Mouse (Mus musculus) adrenal gland, postnatal 14 days (tissue): ENCODE measurements around the gene Ppp1r1a. TPM values are rescaled to one million over a fixed set of nuclear protein-coding genes. Genes with fewer than 3 reads are reported as not detected.

Experiments
- DNase-seq: peaks from one replicate; pipeline ENCODE4 v3.0.0; 2021; ENCODE audit warnings: mixed read lengths
- long read RNA-seq, 2 experiments: library from polyadenylated mRNA; stranded (forward); transcript quantifications; one replicate each; pipeline ENCODE4 v2.0.0; 2021
- total RNA-seq: library from RNA; stranded (reverse); gene quantifications from 2 replicates; pipeline ENCODE4 v1.2.3, GENCODE M21; 2021

The Ppp1r1a gene
- 18.7 and 19.3 TPM in 2 replicates for total RNA-seq
- long read RNA-seq, experiment 1, transcript Ppp1r1a-201 (7 exons, 1,306 nt), result major isoform, 17 of 17 reads
- long read RNA-seq, experiment 1, partial matches to known transcripts, result 0 of 17 reads
- long read RNA-seq, experiment 1, other reads (novel, unspliced or antisense), result 0 of 17 reads
- long read RNA-seq, experiment 2, transcript Ppp1r1a-201 (7 exons, 1,306 nt), result major isoform, 31 of 36 reads
- long read RNA-seq, experiment 2, partial matches to known transcripts, result 4 of 36 reads
- long read RNA-seq, experiment 2, other reads (novel, unspliced or antisense), result 0 of 36 reads

DNA sequence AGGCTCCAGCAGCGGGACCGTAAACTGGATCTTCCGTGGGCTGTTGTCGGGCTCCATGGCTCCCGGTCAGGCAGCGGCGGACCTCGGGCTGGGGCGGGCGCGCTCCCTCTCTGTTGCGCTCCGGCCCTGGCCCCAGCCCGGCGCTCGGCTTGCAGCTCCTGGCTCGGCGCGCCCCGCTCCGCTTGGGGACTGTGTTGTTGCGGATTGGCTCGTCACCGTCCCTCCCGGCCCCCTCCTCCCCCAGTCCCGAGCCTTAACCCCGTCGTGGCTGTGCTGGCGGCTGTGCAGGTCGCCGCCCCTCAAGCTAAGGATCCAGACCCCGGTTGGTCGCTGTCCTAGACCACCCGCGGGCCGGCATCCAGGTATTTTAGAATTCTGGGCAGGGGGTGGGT, at the start of gene Ppp1r1a:
TSS of gene Ppp1r1a (minus strand) at position 182 of the 392 bp plus-strand sequence.
- DNase-seq, result peak; percentile 85

DNA sequence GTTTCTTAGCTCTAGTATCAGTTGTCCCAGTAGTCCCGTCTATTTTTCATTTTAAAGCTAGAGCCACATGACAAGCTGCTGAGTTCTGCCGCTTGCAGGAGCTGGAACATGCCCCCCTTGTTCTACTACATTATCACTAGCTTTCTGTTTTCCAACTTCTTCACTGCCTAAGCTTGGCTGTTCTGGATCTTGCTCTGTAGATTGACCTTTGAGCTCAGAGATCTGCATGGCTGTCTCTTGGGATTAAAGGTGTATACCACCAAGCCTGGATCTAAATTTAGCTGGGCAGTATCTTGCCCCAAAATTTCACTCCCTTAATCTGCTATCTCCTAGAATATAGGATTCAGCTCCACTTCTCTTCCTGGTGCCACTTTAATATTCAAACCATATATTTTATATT, 48.1 kb upstream of the Ppp1r1a start:
- no peak for DNase-seq

DNA sequence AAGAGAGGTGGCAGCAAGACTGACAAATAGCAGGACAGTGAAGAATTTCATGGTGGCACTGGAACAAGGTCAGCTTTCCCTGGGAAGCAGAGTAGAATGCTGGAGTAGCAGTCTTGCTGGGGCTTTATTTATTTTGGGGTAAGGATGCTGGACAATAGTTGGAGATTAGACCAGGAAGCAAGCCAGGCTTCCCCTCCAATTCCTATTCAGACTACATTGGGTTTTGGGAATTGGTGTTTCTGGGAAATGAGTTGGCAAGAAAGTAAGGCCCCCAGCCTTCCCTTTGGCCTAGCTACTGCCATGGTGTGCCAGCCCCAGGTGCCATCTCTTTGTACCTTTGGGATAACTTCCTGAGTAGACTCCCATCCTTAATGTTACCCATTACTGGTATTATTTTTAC, 27.2 kb upstream of the Ppp1r1a start, which contains the start of gene Glycam1:
TSS of gene Glycam1 (minus strand) at position 101 of the 400 bp plus-strand sequence.
- no peak for DNase-seq

DNA sequence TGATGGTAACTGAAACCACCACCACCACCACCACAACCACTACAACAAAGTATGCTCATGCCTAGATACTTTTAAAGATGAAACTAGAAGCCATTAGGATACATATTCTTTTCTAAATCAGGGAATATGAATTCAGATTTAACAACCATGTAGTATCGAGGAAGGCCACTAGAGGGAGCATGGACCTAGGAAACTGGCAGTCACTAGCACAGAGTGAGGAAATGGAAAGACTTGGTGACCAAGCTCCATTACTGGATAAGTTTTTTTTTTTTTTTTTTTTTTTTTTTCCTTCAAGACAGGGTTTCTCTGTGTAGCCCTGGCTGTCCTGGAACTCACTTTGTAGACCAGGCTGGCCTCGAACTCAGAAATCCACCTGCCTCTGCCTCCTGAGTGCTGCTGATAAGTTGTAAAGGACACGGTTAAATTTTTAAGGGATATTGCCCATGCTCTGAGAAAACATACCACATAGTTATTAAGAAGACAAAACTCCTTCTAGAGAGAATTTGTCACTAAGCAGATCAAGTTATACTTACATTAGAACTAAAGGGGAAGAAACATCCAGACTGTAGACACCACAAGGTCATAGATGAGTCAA, 14.4 kb upstream of the Ppp1r1a start:
- peak; percentile 58 for DNase-seq

DNA sequence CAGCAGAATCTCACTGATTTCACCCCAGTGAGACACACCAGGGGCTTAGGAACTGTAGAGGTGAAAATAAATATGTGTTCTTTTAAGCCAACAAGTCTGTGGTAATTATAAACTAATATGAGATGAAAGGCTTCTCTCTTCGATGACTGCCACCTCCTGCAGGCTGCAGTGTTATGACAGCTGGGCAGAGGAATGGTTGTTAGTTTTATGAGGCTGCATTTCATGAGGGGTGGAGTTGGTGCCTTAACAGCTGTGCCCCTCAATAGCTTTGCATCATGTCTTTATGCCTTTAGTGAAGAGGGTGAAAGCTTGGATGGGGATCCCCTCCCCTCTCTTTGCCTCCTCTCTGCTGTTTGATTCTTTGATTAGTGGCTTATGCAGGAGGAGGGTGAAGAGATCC, 13.2 kb upstream of the Ppp1r1a start:
- DNase-seq, result no peak

DNA sequence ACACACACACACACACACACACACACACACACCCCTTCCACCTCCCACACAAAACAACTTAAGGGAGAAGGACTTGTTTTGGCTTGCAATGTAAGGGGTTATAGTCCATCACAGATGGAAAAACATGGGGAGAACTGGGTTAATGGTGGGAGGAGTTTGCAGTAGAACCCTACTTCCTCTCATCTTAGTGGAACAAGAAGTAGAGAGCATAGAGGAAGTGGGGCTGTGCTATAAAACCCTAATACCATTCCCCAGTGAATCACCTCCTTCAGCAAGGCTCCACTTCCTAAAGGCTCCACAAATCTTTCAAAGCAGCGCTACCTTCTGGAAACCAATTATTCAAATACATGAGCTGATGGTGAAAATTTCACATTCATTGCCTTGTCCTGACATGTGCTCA, 11.7 kb upstream of the Ppp1r1a start:
- no peak for DNase-seq

DNA sequence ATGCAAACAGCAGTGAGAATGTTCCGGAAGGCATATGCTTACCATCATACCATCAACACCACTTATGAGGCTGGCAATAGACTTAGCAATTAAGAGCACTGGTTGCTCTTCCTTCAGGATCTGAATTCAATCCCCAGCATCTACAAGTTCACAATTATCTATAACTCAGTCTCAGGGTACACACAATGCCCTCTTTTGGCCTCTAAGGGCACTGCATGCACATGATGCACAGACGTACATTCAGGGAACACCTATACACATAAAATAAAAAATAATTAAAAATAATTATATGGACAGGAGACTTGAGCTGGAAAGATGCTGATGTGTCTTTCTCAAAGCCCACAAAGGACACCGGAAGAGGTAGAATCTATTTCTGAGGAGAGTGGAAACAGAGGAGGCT, 10.2 kb upstream of the Ppp1r1a start:
- DNase-seq, result no peak

DNA sequence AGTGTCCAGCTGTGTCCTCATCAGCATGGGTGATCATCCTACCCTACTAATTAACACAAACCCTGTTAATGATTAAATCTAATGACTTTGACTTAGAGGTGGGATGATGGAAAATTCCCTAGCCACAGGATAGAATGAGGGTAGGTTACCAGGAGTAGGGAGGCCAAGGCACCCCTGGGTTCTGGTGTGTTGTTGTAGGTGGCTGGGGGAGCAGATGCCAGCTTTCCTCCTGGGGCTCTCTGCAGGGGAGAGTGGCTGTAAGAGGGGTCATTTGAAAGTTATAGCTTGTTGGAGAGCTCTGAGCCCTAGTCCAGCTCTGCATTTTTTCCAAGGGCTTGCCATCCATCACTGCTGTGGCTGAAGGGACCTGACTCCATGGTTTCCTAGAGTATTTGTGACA, 4.7 kb upstream of the Ppp1r1a start:
- DNase-seq, result no peak

DNA sequence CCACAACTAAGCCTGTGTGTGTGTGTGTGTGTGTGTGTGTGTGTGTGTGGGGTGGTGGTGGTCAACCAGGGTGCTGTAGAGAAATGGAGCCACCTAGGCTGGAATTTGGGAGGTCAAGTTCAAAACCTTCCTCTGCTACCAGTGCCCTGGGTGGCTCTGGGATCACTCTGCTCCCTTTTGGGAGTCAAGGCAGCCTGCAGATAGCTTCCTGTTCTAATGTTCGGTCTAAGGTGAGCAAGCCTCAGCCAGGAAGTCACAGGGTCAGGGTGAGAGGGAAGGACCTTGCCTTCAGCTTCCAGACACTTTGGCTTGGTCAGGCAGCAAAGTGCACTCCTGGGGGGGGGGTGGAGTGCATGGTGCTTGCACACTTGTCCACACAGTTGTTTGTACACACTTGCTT, 2.8 kb upstream of the Ppp1r1a start:
- DNase-seq, result no peak

DNA sequence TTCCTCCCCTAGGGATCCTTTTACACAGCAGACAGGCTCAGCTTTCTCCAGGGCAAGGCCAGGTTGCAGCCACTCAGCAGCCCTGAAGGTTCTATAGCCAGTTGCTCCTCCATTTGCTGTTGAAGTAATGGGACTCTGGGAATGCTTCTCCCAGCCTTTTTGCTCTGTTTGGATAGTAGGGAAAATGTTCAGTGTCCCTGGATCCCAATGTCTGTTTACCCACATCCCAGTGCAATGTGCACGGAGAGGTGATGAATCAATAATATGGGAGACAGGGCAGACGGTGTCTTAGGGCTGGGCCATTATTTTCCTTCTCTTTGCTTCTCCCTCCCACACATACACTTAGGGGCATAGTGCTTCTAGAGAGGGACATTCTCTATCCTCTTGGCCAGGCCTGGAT, 1.5 kb upstream of the Ppp1r1a start:
- DNase-seq, result no peak

DNA sequence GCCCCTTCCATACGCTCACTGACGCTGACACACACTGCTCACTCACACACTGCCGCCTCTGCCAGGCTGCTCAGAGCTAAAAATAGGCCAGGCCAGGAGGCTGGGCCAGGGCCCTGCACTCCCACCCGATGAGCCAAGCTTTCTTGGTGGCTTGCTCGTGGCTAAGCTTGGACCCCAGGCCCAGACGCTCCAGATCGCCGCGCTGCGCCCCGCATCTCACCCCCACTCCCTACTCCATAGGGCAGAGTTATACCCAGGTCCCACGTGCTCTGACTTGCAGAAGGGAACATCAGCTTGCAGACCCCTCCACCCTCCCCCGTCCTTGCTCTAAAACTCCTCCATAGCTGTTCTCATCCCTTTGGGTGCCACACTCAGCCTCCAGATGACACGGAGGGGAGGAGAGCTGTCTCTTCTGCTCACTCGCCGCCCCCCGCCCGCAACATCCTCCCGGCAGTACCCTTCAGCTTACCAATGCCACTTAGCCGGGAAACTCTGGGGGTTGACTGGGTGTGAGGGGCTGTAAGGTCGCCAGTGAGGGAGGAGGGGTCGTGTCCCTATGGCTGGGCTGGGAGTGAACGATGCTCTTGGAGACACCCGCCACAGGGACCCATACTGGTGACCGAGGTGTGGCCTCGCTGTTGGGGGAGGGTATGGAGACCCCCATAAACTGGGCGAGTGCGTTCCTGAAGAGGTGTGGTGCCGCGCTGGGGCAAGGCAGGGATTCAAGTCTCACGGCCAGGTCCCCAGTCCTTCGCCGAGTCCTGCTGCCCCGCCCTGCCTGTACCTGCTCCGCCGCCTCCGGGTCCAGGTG, 587 bp downstream of the Ppp1r1a start:
- peak; percentile 32 for DNase-seq

DNA sequence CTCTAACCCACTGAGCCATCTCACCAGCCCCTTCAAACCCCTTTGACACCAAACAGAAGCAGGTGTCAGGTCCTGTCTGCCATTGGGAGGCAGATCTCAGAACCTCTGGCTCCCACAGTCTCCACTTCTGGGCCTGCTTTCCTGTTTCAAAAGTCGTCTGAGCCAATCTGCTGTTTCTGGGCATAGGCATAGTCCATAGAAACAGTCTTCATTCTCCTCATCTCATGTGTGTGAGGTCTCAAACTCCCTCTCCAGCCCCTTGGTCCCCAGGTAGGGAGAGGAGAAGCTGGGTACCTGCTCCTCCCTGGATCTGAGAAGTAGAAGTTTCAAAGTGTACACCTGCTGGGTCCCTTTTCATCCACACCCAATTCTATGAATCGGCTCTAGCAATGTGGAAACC, 1.3 kb downstream of the Ppp1r1a start:
- no peak for DNase-seq

DNA sequence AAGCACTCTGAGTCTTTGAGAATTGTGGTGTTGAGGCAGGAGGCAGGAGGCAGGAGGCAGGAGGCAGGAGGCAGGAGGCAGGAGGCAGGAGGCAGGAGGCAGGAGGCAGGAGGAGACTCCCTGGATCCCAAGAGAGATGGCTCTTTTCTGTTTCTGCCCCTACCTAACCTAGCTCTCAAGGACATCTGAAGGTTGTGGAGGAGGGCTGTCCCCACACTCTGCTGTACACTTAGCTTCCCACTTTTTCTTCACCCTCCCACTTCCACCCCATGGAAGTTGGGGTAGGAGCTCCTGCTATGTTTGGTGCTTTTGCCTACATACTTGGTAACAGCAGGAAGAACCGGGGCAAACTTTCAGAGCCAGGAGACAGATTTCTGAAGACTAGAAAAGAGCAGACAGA, 2.0 kb downstream of the Ppp1r1a start:
- DNase-seq, result no peak

DNA sequence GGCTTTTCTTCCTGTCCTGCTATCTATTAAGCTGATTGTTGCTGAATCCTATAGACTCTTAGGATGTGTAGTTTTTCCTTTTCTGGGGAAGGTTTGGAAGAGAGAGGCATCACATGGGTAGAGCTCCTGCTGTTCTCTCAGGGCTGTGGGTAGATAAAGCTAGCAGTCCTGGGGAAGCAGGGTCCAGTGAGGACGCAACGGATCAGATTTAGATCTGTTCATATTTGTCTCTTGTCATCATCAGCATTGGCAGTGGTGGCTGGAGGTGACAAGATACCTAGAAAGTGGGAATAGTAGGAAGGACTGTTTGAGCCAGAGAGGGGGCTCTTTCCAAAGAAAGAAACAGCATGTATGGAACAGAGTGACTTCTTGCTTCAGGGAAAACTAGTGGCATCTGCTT, 2.8 kb downstream of the Ppp1r1a start:
- DNase-seq, result no peak

DNA sequence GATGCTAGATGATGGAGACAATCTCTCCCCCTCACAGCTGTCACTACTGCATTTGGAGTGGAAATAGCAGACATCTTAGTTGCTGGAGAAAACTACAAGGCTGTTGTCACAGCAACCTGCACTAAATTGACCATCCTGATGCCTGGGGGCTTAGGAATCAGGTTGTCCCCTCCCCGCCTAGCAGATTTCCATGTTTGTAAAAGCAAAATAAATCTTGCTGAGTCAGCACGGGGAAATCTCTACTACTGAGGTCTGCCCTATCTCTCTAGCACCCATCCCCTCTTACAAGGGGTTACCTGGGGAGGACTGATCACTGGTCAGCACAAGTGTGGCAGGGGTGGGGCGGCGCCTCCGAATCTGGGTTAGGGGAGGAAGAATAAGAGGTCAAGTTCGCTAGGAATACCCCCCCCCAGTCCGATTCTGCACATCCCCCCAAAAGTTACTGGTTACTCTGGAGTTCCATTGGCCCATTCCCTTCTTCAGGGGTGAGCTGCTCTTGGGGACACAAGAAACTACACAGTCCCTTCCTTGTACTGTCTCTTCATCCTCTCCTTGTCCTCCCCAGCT, 3.7 kb downstream of the Ppp1r1a start:
- DNase-seq, result no peak

DNA sequence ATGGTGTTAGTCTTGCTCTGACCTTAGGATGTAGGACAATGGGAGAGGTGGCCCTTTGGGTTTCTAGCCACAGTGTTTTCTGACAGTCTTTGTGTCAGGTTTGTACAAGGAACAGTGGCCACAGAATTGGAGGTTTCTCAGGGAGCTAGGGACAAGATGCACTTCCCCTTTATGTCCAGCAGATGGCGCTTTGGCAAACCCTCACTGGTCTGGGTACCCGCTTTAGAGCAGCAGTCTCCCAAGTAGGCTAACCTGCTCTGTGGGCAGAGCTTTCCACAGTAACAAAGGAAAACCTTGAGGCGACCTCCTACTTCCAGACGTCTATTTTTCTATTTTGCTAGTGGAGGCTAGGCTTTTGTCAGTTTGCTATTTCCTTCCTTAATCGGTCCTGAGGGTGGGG, 7.4 kb downstream of the Ppp1r1a start:
- DNase-seq, result peak; percentile 66

DNA sequence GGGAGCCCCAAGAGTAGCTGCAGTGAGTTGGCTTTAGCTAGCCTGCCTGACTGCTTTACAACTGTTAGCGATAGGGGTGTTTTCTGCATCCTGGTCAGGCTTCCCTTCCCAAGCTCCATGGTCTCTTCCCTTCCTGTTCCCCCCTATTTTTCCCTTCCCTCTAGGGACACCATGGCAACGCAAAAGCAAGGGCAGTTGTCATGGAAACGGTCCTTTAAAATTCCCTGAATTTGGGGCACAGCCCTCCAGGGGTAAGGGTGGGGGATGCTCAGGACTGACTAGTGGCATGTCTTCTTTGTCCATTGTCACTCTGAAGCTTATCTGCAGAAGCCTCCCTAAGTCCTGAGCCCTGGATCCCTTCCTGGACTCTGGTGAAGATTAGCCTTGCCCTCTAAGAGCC, 14.6 kb downstream of the Ppp1r1a start:
- no peak for DNase-seq

DNA sequence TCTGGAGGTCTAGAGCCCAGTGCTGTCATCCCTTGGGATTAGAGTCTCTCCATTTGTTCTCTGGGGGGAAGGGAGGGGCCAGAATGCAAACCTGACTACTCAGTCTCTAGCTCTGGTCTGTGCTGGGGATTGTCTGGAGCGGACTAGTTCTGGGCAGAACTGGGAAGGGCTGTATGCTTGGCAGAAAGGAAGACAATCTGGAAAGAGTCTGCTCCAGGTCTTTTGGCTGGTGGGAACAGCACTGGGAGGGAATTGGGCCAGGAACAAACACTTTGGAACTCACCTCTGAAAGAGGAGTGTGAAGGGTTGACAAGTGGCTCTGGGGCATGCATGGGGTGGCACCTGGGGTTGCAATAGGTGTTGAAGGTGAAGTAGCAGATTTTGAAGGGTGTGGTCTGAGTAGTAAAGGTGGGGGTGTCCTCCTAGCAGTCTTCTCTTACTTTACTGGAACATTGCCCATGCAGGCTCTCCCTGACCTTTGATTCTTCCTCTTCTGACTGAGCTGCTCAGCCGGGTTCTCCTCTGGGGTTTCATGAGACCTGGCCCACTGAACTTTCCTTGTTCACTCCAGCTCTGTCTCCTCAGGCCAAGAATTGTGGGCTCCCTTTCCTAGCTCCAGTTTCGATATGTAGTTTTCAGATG, 15.2 kb downstream of the Ppp1r1a start:
- peak; percentile 13 for DNase-seq

DNA sequence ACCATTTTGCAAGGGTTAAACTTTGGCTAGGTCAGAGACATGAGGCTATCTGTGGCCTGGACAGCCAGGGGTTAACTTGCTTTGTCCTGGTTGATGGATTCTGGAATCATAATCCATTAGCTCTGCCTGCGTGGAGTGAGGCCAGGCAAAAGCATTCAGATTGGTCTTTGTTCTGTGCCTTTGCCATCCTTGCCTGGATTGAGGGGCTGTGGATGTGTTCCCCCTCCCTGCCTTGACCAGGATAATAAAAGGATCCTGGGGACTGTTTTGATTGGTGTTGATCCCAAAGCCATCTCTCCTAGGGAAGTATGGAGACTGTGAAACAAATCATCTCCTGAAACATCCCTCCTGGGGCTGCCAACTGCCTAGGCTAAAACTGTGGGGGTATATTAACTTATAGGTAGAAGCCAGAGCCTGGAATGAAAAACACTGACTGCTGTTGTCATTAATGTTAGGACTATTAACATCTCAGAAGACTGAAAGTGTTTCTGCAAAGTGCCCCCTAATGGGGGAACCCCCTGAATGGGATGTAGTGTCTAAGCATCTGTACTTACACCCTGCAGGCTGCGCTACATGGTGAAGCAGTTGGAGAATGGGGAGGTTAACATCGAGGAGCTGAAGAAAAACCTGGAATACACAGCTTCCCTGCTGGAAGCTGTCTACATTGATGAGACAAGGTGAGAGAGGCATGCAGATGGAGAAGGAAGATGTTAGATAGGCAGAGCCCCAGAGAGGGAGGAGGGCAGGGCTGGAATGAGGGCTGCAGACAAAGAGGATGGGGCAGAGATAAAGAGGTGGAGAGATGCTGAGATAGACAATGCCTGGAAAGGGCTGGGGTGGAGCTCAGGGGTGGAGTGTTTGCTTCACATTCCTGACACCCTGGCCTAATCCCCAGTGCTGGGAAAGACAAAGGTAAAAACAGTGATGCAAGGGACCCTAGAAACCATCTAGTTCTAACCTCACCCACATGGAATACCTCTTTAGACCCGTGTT, 18.1 kb downstream of the Ppp1r1a start:
- DNase-seq, result no peak

DNA sequence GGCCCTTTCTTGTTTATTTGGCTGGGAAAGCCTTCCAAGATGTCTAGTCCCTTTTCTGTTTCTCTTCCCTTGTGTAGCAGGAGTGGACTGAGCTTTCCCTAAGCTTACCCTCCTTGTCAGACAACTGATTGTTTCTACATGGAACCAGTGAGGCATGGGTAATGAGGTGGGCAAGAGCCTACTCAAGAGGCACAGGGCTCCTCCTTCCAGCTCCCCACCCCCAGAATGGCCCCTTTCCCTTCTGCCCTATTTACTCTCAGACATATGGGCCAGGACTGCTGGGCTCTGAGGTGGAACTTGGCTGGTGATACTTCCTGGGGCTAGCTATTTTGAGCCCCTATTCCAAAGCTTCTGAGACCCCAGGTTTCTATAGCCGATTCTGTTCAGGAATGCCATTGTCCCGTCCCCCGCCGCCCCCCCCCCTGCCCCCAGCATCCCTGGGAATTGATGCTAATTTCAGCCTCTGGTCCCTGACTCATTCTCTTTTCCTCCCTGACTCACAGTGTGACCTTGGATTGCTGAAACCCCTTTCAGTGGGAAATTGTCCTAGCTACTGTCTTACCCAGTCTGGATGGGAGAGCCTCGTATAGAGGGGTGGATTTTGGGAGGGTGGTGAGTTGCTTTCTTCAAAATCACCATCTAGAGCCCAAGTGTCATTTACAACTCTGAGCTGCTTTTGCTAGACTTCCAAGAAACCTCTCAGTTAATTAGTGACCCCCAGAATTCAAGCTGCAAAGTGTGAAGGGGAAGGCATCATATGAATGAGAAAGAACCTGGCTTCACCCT, 19.0 kb downstream of the Ppp1r1a start:
- DNase-seq, result peak; percentile 22
